Mouse (Mus musculus) spleen, postnatal 14 days (tissue): ENCODE data around the gene Methig1.

Source experiments
- DNase-seq, 2 experiments: peaks; one replicate each; pipeline ENCODE4 v3.0.0; 2021 to 2022; ENCODE audit warnings: low spot score in 2 of 2

Gene Methig1

DNA sequence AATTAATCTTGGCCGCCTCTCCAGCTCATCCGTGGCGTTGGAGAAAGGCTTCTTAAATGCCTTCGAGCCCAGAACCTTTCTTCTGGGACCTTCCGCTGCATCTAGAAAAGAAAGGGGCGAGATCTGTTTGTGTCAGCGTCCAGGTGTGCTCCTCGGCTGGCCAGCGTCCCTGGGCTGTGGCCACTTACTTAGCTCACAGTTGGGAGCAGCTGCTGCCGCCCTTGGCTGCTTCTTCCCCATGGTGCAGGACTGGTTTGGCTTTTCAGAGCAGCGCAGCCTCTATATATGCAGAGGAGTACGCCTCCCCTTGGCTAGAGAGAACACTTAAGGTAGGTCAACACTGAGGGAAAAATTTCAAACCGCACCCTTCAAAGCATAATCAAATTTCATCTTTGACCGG lies 71.0 kb downstream of the Methig1 start:
- DNase-seq = no peak

DNA sequence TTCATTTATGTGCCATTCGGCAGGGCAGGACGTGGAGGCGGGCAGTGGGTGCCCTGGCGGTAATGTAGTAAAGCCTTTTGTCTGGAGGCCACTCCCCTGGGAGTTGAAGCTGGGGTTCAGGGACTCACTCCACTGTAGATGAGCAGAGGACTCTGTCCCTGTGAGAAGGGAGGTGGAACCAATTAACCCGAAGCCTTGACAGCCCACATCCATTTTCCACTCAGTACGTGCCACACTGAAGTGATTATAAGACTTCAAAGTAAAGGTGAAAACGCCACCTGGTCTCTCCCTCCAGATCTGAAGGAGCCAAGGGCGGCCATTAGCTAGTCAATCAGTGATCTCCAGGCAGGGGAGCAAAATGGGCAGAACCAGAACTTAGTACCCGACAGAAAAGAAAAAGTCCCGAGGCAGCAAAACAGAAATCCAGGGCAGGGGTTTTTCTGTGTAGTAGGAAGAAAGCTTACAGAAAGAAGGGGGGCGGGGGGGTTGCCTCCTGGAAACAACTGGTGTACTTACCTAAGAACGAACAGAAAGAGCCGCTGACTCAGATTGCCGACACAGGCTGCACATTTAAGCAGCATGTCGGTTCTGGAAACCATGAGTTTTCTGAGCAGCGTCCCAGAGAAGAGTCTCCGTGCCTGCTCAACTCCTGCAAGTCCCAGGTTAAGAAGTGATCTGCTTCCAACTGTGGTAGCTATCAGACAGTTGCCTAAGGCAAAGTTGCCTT lies 71.6 kb downstream of the Methig1 start, which contains the start of gene Slc11a2:
Gene Slc11a2 (minus strand): TSS at position 677 of the 727 bp plus-strand sequence.
- no peak for DNase-seq

DNA sequence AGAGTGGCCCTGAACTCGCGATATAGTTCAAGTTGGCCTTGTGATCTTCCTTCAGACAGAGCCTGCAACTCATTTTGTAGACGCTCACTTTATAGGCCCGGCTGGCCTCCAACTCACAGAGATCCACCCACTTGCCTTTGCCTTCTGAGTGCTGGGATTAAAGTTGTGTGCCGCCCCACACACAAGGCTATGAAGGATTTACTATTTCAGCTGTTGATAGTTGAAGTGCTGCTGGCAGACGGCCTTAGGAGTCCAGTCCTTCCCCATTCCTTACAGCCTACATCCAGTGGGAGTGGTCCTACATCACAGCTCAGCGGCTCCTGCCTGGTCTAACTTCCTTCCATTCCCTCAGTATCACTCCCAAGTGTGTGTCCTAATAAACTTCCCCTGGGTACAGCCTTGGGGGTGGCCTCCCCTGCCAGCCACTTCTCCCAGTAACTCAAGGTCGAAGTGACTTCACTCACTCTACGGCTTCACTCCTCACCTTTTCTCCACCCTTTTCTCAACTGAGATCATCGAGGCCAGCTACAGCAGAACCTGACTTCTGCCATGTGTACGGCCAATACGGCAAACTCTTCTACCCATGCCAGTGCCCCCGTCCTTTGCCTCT lies 75.5 kb downstream of the Methig1 start:
- DNase-seq = no peak

DNA sequence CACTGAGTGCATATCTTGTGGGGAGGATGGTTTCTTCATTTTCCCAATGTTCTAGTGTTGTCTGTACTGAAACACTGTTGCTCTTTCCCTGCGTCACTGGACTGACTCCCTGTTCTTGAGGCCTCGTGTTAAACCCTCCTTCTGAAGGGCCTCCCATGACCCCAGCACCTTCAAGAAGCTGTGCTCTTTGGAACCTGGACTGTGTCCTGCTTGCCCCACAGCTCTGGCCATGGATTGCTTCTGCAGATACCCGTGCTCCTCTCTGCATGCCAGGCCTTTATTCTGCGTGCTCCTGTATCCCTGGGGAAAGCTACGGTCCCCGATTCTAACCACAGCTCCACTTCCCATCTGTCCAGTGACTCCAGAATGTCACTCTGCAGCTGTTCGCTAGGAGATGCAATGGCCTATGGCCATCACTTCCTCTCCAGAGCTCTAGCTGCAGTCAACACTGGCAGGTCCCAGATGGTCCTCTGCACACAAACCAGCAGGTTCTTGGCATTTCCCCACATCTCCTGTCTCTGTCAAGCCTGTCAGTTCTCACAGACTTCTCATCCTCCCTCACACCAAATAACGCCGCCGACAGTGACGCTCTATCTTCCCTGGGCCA lies 77.1 kb downstream of the Methig1 start:
- no peak for DNase-seq

DNA sequence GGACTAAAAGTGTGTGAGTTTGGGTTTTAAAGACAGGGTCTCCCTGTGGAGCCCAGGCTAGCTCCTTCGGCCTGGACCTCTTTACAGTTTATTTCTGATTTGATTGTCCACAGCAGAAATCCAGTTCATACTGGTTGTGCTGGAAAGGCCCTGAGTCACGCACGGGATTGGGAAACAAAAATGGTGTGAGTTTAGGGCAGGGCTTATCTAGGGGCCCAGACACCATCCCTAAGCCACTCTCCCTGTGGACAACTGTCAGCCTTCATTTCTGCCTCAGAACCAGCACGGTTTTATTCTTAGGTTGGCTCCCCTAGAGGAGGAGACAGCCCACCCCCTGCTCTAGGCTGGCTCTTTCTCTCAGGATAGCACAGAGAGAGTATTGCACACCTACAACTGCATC lies 80.3 kb downstream of the Methig1 start:
- no peak for DNase-seq
